Mouse (Mus musculus) embryo, embryonic 11.5 days (tissue): Measurements from ENCODE around the gene Zgrf1.

Experiments used
- DNase-seq: peaks from one replicate; pipeline ENCODE4 v3.0.0-alpha.2; 2012; ENCODE audit warnings: low read depth, low spot score

Gene Zgrf1

DNA sequence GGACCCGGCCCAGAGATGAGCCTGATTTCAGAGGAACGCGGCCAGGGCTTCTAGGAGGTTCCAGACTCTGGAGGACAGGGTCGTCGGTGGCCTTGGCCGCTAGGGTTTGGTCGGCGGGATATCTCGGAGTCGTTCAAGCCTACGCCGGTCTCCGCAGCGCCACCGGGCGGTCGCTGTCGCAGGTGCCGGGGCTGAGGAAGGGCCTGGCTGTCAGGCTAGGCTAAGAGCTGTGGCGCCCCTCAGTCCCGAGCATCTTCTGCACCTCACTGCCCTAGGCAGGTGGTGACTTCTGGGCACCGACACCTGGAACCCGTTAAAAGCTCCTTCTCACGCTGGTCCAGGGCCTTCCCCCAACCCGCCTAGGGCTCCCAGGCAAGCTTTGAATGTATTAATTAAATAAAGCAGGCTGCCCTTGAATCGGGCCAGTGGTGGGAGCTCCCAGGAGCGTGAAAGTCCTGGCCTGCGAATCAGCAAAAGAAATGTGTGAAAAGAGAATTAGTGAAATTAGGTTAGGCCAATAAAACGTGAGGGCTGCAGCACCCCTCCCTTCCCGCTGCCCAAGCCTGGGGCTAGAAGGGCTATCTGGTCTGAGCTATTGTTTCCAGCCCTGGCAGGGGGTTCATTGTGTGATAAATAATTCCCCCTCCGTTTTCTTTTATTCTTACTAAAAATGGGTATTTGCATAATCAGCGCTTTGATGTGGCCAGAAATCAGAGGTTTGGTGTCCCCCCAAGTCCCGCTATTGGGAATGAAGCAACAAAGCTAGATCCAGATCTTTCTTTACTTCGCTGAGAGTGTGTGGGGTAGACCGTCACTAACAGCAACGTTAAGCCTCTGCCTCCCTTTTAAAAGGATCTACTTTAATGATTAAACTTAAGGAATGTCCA lies 86.8 kb downstream of the Zgrf1 start:
- DNase-seq, result no peak

DNA sequence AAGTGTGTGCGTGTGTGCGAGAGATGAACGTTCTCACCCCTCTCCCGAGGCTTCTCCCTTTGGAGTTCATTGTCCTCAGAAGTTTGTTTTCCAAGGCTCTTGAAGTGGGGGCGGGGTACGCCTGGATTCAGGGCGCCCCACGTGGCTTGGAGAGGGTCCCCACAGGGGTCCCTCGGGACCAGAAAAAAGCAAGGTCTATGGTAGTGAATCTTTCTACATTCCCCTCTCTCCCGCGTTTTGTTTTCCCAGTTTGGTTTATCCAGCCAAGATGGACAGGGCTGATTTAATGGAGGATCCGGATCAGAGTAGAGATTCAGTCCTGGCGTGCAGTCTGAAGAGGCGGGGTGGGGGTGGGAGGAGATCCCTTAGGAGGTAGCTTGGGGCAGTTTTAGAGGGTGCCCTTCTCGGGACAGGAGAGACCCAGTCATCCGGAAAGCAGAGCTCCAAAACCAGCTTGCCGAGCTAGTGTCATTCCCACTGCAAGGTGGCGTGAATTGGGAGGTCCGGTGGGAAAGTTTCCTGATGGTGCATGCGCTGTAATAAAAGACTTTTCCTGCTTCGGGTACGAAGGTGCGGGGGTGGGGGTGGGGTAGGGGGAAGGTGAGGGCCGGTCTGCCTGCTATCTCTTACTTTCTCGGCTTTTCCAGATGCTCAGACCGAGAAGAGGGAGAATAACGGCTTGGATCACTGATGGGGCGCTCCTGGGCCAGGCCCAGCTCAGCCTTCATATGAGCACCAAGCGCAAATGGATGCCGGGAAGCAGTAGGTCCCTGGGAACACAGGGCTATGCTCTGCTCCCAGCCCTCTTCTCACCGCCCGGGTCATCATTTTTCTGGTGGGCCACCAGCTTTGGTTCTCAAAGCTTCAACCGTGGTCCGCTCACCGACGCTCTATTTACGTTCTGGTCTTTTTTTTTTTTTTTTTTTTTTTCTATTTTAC lies 87.7 kb downstream of the Zgrf1 start:
- no peak for DNase-seq

DNA sequence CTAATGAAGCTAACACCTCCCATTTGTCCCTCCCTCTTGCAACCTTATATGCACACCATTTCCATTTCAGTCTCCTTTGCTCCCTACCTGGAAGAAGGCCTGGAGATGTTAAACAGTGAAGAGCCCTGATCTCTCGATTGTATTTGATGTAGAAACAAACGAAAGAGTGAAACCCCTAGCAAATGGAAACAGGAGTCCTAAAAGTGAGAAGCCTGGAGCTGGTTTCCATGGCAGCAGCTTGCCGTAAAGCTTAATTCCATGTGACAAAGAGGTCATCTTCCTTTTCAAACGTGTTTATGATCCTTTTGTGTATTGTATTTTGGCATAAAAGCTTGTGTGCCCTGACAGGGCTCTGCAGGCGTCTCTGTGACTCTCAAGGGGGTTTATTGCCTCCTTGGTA lies 88.9 kb downstream of the Zgrf1 start:
- DNase-seq, result no peak

DNA sequence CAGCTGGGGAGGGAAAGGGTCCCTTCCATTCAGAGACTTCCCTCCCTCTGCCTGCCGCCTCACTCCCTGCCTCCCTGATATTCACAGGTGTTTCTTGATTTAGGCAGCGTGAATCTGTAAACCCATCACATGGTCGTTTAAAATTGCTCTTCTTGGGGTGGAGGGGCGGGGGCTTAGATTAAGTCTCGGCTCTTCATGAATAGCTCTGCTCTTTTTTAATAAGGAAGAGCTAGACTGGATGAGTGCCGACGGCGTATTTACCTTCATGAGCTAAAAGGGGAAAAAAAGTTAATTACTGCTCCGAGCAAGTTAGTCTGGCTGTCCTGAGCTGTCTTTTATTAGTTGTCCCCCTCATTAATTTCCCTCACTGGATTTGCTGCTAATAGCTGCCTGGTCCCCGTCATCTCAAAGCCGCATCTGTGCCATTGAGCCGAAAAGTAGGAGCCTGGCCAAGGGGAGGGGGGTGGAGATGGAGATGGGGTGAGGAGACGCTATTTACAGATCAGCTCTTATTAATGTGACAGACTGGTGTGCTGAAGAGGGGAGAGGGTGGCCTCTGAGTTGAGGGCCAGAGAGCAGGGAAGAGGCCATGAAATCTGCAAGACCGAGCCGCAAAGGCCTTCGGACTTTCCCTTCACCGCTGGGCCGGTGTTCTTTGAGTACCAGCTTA lies 93.0 kb downstream of the Zgrf1 start:
- DNase-seq, result no peak

DNA sequence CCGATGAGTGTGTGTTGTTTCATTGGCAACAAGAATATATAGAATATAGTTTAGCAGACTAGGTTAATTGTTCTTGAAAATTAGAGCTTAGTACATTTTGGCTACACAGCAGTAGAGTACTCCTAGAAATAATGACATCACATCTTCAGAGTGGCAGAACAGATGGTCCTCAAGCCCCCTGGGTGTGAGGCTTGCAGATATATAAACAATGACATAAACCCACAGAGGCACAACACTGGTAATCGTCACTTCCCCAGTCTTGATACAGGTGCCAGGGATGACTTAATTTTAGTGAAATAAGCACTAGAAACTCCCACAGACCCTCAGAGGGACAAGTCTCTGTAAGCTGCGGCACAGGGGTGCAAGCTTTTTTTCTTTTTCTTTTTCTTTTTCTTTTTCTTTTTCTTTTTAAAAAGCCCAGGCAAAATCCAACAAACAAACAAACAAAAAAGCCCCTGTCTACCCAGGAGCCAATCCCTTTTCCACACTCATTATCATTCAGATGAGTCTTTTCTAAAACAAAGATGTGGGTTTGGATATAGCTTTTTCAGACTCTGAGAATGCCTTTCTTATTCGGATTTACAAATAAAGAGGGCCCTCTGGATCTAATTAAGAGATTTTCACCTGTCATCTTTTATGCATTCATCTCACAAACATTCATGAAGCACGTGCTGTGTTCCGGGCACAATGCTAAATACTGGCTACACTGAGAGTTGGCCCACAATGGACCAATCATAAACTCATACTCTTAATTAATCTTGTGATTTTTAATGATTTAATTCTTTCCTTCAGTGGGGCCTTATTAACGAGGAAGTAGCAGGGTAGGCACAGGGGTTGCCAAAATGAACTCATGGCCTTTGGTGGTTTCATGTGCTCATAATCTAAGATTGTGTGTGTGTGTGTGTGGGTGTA lies 98.7 kb downstream of the Zgrf1 start:
- no peak for DNase-seq

DNA sequence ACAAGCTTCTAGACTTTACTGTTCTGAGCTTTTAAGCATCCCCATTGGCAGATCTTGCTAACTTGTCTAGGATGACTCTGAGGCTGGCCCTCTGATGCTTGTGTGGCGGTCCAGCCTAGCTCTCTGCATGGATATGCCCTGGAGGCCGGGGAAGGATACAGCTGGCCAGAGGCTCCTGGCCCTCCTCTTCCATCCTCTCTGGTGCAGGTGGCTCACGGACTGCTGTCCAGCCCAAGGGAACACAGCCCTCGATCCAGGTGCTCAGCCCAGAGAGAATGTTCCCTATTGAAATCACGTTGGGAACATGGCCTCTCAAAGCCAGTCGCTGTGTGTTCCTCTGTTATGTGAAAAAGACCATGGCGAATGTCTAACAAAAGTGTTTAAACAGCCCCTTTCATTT lies 107.4 kb downstream of the Zgrf1 start:
- DNase-seq, result no peak

DNA sequence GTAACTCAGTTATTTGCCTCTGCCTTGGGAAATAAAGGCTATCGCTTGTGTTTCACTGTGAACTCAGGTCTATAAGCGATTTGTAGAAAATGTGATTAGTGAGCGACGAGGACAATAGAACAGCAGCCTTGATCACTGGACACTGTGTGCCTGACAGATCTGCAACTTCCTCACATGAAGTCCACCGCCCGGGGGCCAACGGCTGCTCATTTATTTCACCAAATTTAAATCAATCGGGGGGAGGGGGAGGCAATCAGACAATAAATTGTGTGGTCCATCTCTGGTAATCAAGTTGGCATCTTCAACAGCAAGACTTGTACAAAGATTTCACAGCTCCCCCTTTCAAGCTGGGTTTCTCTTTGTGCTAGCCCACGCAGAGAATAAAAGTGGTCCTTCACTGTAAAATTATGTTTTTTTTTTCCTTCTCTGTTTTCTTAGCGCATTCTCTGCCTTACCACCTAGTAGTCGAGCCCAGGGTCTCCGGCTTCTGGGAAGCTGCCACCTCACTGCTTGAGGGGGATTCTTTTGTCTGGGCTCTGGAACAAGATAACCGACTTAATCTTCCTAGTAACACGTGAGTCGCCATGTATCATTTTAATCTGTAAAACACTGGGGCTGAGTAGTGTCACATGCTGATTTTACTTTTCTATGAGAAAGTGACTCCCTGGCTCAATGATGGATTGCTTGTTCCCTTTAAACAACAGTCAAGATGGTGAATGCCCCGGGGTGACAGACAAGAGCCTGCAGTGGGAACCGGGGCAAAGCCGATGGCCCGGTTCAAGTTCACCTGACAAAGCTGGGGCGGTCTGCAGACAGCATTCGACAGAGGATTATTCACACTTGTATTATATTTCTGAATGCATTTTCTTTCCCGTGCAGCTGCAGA lies 108.6 kb downstream of the Zgrf1 start:
- DNase-seq, result no peak
